Mouse (Mus musculus) hindbrain, postnatal 0 days (tissue): ENCODE measurements at regions not wholly inside any gene's neighbourhood (a gene's known extent, or its start where the extent isn't known, plus 50 kb on each side); places are given as distances from the start of the nearest gene placed in this dataset.

Experiments used
- ATAC-seq: fragments of 200-750 bp; cut with Nextera tagmentation; 2 replicates; pipeline ENCODE4 v1.8.0; 2017; ENCODE audit warnings: mild to moderate bottlenecking, moderate TSS enrichment, moderate library complexity
- DNase-seq: peaks from one replicate; pipeline ENCODE4 v3.0.0-alpha.2; 2015; ENCODE audit warnings: low spot score
- H3K27ac ChIP-seq: fragments of 300-500 bp; sonication (generic); 2 replicates; pipeline ENCODE4 v1.5.1; 2014; ENCODE audit warnings: mild to moderate bottlenecking
- H3K27me3 ChIP-seq: fragments of 300-500 bp; sonication (generic); 2 replicates; pipeline ENCODE4 v1.6.1; 2014; ENCODE audit warnings: low read length, mixed read lengths; ENCODE audit not compliant: insufficient read depth
- H3K36me3 ChIP-seq: fragments of 300-500 bp; sonication (generic); 2 replicates; pipeline ENCODE4 v1.6.1; 2014; ENCODE audit warnings: low read length, mixed read lengths; ENCODE audit not compliant: insufficient read depth
- H3K4me1 ChIP-seq: fragments of 300-500 bp; sonication (generic); 2 replicates; pipeline ENCODE4 v1.6.1; 2014; ENCODE audit warnings: antibody characterized with exemption, low read length, mixed read lengths; ENCODE audit not compliant: insufficient read depth
- H3K4me2 ChIP-seq: fragments of 300-500 bp; sonication (generic); 2 replicates; pipeline ENCODE4 v1.6.1; 2014; ENCODE audit warnings: low read depth, mild to moderate bottlenecking, low read length, moderate library complexity, mixed read lengths
- H3K4me3 ChIP-seq: fragments of 300-500 bp; sonication (generic); 2 replicates; pipeline ENCODE4 v1.5.1; 2014; ENCODE audit warnings: low read length
- H3K9ac ChIP-seq: fragments of 300-500 bp; sonication (generic); replicated peaks from 2 replicates; pipeline ENCODE4 v1.6.1; 2014; ENCODE audit warnings: mild to moderate bottlenecking, low read length, moderate library complexity, mixed read lengths
- H3K9me3 ChIP-seq: fragments of 300-500 bp; sonication (generic); 2 replicates; pipeline ENCODE4 v1.6.1; 2016; ENCODE audit warnings: low read length, mixed read lengths
- CTCF ChIP-seq: IDR thresholded peaks from 2 replicates; pipeline ENCODE4 v1.5.1; 2016; ENCODE audit warnings: antibody characterized with exemption, control low read depth, low read depth
- WGBS: fragments of 180-500 bp; shearing (Covaris S2); extraction: QIAGEN DNeasy Blood & Tissue Kit; methylation state at CpG from one replicate; pipeline ENCODE4 v1.1.7; 2014; 5-methylcytosine and 5-hydroxymethylcytosine counted together

DNA sequence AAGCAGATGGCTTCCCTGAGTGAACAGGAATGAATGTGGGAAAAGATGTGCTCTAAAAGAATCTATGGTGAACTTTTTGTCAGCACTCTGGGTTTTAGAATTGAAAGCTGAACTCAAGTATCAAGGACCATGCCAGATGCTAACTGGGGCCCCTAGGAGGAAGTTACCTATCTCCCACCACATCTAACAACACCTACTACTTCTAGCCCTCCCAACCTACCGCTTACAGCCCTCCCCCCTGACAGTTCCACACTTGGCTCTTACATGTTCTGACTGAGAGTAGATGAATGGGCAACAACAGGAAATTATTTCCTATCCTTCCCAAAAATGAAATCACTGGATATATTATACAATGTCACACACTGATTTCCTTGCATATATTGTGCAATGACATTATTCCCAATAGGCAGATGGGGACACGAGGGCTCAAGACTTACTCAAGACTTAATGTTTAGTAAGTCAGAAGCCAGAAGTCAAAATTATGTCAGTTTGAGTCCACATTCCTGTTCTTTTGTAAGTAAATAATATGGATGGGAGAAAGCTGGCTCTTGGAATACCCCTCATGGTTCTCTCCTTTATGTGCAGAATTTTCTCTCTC, 506.1 kb upstream of the A1bg start:
- no peak overlapping the region for H3K4me3 ChIP-seq
- 92% methylated on average over 2 of the region's 2 CpGs for WGBS
- no peak overlapping the region for H3K4me2 ChIP-seq
- H3K27ac ChIP-seq, result no peak overlapping the region
- H3K27me3 ChIP-seq, result no peaks in the 10 kb centered on the region
- no peaks in the 10 kb centered on the region for H3K36me3 ChIP-seq
- no peak for ATAC-seq
- no peaks in the 10 kb centered on the region for H3K4me1 ChIP-seq
- no peak for DNase-seq
- no peak overlapping the region for H3K9ac ChIP-seq
- TF ChIP-seq CTCF, result no peak
- no peaks in the 10 kb centered on the region for H3K9me3 ChIP-seq

DNA sequence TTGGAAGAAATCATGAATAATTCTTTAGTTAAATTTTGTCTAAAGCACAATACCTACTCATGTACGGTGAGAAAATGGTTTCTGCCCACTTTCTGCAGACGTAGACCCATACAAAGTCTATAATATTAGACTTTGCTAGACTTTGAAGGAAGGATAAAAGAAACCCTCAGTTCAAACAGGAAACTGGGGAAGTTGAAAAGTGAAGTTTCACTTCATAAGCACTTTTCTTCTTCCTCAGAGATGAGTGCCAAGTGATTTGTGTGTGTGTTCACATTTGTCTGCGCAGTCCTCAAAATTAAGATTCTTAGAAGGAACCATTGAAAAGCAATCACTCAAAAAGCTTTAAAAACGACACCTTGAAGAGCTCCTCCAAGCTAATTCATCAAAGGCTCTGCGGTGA, 500.2 kb upstream of the A1bg start:
- Histone ChIP-seq H3K36me3 (no peaks in the 10 kb centered on the region), H3K4me3 (no peak overlapping the region), H3K9ac (no peak overlapping the region), H3K27me3 (no peaks in the 10 kb centered on the region), H3K27ac (no peak overlapping the region), H3K4me2 (no peak overlapping the region), H3K9me3 (no peaks in the 10 kb centered on the region), H3K4me1 (no peaks in the 10 kb centered on the region)
- WGBS, result 84% methylated on average over 5 of the region's 5 CpGs
- ATAC-seq (no peak), DNase-seq (no peak)
- TF ChIP-seq CTCF, result no peak

DNA sequence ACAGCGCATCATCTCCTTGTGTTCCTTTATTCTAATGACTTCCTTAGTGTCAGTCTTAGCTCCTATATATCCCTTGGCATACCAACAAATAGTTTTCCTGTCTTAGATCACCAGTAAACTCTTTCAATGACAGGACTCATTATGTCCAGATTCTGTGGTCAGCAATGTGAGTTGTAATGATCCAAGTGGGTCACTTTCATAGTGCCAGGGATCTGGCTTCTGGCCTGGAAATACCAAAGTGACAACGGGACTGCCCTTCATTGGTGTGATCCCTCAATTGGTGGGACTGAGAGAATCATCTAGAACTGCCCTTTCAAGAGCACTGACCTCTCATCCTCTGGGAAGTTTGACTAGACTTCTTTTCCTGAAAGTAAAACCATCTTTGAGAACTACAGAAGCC, 494.7 kb upstream of the A1bg start:
- Histone ChIP-seq H3K9me3 (no peaks in the 10 kb centered on the region), H3K4me3 (no peak overlapping the region), H3K4me1 (no peaks in the 10 kb centered on the region), H3K4me2 (no peak overlapping the region), H3K9ac (no peak overlapping the region), H3K27ac (no peak overlapping the region), H3K27me3 (no peaks in the 10 kb centered on the region), H3K36me3 (no peaks in the 10 kb centered on the region)
- no peak for ATAC-seq
- TF ChIP-seq CTCF, result no peak
- 92% methylated on average over 2 of the region's 2 CpGs for WGBS
- DNase-seq, result no peak

DNA sequence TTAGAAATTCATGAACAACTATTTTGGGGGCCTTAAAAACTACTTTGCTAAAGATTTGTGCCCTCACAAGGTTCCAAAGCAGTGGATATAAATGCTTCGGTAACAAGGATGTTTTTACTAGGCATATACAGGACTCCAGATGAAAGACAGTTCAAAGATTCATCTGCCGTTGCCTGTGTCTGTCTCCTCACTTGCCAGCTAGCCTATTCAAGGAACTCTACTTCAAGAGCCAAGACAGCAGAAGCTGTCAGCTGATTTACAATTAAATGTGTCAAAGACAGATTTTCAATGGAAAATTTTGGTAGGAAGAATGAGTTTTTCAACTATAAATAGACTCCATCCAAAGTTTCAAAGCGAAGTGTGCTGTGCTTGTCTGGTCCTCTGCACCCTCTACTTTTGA, 494.0 kb upstream of the A1bg start:
- H3K9ac ChIP-seq, result no peak overlapping the region
- no peak overlapping the region for H3K4me3 ChIP-seq
- no peak overlapping the region for H3K4me2 ChIP-seq
- H3K4me1 ChIP-seq, result no peaks in the 10 kb centered on the region
- H3K27me3 ChIP-seq, result no peaks in the 10 kb centered on the region
- H3K9me3 ChIP-seq, result no peaks in the 10 kb centered on the region
- no peak for ATAC-seq
- no peaks in the 10 kb centered on the region for H3K36me3 ChIP-seq
- 72% methylated on average over 3 of the region's 3 CpGs for WGBS
- TF ChIP-seq CTCF, result no peak
- no peak for DNase-seq
- no peak overlapping the region for H3K27ac ChIP-seq

DNA sequence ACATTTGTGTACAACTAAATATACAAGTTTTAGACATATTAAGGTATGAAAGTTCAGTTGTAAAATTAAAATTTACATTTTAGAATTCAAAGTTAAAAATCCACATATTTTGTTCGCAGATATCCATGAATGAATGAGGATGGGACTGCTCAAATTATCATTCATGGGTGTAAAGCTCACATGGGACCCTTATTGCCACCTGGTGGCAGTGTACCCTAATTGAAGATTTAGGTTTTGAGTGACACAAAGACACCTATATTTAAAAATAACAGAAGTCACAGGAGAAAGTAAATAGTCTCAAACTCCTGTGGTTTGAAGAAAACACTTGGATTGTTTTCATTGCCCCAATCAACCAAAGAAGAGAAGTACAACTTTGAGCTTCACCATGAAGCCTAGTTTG, 492.8 kb upstream of the A1bg start:
- no peak for DNase-seq
- no peaks in the 10 kb centered on the region for H3K27me3 ChIP-seq
- H3K4me2 ChIP-seq, result no peak overlapping the region
- whole genome bisulfite sequencing, result 63% methylated on average over 1 of the region's 1 CpGs
- no peak overlapping the region for H3K9ac ChIP-seq
- TF ChIP-seq CTCF, result no peak
- H3K36me3 ChIP-seq, result no peaks in the 10 kb centered on the region
- no peak for ATAC-seq
- no peaks in the 10 kb centered on the region for H3K9me3 ChIP-seq
- no peaks in the 10 kb centered on the region for H3K4me1 ChIP-seq
- no peak overlapping the region for H3K4me3 ChIP-seq
- H3K27ac ChIP-seq, result no peak overlapping the region

- Histone ChIP-seq H3K4me3 (no peak overlapping the region), H3K27me3 (no peaks in the 10 kb centered on the region), H3K4me1 (no peaks in the 10 kb centered on the region), H3K9ac (no peak overlapping the region), H3K36me3 (no peaks in the 10 kb centered on the region), H3K27ac (no peak overlapping the region), H3K4me2 (no peak overlapping the region), H3K9me3 (no peaks in the 10 kb centered on the region)
- ATAC-seq (no peak), DNase-seq (no peak)
- TF ChIP-seq CTCF, result no peak
- WGBS, result 84% methylated on average over 2 of the region's 2 CpGs
These were observed 489.0 kb upstream of the A1bg start for GRCm38 (mm10) chr15:61411821-61412220.

DNA sequence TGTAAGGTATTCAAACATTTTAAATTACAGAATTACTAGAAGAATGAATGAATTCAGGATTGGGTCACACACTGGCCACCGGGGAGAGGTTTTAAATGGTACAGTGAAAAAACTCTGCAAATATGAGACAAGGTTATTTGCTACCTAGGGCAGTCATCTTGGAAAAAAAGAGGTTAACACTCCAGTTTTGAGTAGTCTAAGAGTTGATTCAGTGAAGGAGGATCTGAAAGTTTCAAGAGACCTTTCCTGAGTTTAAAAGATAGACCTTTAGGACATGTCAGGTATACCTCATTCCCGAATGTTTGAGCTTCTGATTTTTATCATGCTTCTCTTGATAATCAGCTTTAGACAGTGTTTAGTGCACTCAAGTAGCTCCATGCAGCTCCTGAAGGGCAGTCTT, 488.0 kb upstream of the A1bg start:
- H3K9me3 ChIP-seq, result no peaks in the 10 kb centered on the region
- H3K4me3 ChIP-seq, result no peak overlapping the region
- no peaks in the 10 kb centered on the region for H3K27me3 ChIP-seq
- WGBS, result 94% methylated on average over 2 of the region's 2 CpGs
- no peak overlapping the region for H3K27ac ChIP-seq
- no peak for TF ChIP-seq CTCF
- DNase-seq (no peak), ATAC-seq (no peak)
- no peak overlapping the region for H3K9ac ChIP-seq
- no peak overlapping the region for H3K4me2 ChIP-seq
- H3K36me3 ChIP-seq, result no peaks in the 10 kb centered on the region
- no peaks in the 10 kb centered on the region for H3K4me1 ChIP-seq
